Mouse (Mus musculus) MEL (cell line): Measurements from ENCODE around the gene Maml2. TPM values are rescaled to one million over a fixed set of nuclear protein-coding genes. Genes with fewer than 3 reads are reported as not detected.

ENCODE experiments used
- DNase-seq: peaks from one replicate; pipeline ENCODE4 v3.0.0; 2011; ENCODE audit warnings: low read depth, low spot score
- H3K27ac ChIP-seq: 2 replicates; pipeline ENCODE4 v1.5.1; 2012; ENCODE audit warnings: low read depth, mild to moderate bottlenecking, control low read depth, low read length, moderate library complexity; ENCODE audit not compliant: control insufficient read depth
- H3K27me3 ChIP-seq, 2 experiments: fragments of 150-350 bp in 1 of 2; sonication (generic) in 1 of 2; 2 replicates each; pipeline ENCODE4 v1.6.1; 2012; ENCODE audit warnings: low read length in 2 of 2, mild to moderate bottlenecking in 2 of 2, improper control_type of control experiment in 1 of 2, moderate library complexity in 1 of 2; ENCODE audit not compliant: insufficient read depth in 2 of 2, control insufficient read depth in 1 of 2
- H3K36me3 ChIP-seq, 2 experiments: 2 replicates each; pipeline ENCODE4 v1.6.1; 2012 to 2014; ENCODE audit warnings: low read length in 2 of 2, improper control_type of control experiment in 1 of 2, inconsistent platforms in 1 of 2, mild to moderate bottlenecking in 1 of 2; ENCODE audit not compliant: insufficient read depth in 2 of 2, control insufficient read depth in 1 of 2
- H3K4me1 ChIP-seq, 2 experiments: fragments of 150-350 bp in 1 of 2; sonication (generic) in 1 of 2; 2 replicates each; pipeline ENCODE4 v1.6.1; 2012; ENCODE audit warnings: low read length in 2 of 2, improper control_type of control experiment in 1 of 2, mild to moderate bottlenecking in 1 of 2; ENCODE audit not compliant: insufficient read depth in 2 of 2, control insufficient read depth in 1 of 2
- H3K4me3 ChIP-seq, 2 experiments: fragments of 150-350 bp in 1 of 2; sonication (generic) in 1 of 2; 2 replicates each; pipeline ENCODE4 v1.5.1; 2012; ENCODE audit warnings: low read depth in 2 of 2, low read length in 2 of 2, mild to moderate bottlenecking in 2 of 2, moderate library complexity in 2 of 2, control low read depth in 1 of 2, improper control_type of control experiment in 1 of 2; ENCODE audit not compliant: control insufficient read depth in 1 of 2, insufficient read depth in 1 of 2
- H3K79me2 ChIP-seq: 2 replicates; pipeline ENCODE4 v1.6.1; 2012; ENCODE audit warnings: mild to moderate bottlenecking, low read length, moderate library complexity; ENCODE audit not compliant: control insufficient read depth, poor library complexity, insufficient read depth
- H3K9ac ChIP-seq: 2 replicates; pipeline ENCODE4 v1.6.1; 2012; ENCODE audit warnings: low read depth, mild to moderate bottlenecking, control low read depth, low read length, moderate library complexity; ENCODE audit not compliant: control insufficient read depth, poor library complexity, severe bottlenecking
- H3K9me3 ChIP-seq: fragments of 150-350 bp; sonication (generic); replicated peaks from 2 replicates; pipeline ENCODE4 v1.6.1; 2012; ENCODE audit warnings: mild to moderate bottlenecking, low read length, improper control_type of control experiment, moderate library complexity; ENCODE audit not compliant: insufficient read depth
- BHLHE40 ChIP-seq: IDR thresholded peaks from 2 replicates; pipeline ENCODE4 v1.6.1; 2012; ENCODE audit warnings: low read depth, mild to moderate bottlenecking, inconsistent platforms, low read length, improper control_type of control experiment, borderline replicate concordance
- CHD1 ChIP-seq: IDR thresholded peaks from 2 replicates; pipeline ENCODE4 v1.6.1; 2012; ENCODE audit warnings: low read depth, mild to moderate bottlenecking, inconsistent platforms, low read length, improper control_type of control experiment
- CHD2 ChIP-seq: IDR thresholded peaks from 2 replicates; pipeline ENCODE4 v1.6.1; 2011; ENCODE audit warnings: low read length, improper control_type of control experiment
- CTCF ChIP-seq, 3 experiments: IDR thresholded peaks in 2 of 3; conservative IDR thresholded peaks in 1 of 3; 2 replicates each; pipeline ENCODE4 v1.5.1; 2011 to 2012; ENCODE audit warnings: low read length in 3 of 3, low read depth in 2 of 3, mild to moderate bottlenecking in 2 of 3, improper control_type of control experiment in 1 of 3, inconsistent platforms in 1 of 3, mixed read lengths in 1 of 3, moderate library complexity in 1 of 3; ENCODE audit not compliant: control insufficient read depth in 1 of 3, insufficient read depth in 1 of 3, poor library complexity in 1 of 3, severe bottlenecking in 1 of 3
- E2F4 ChIP-seq: IDR thresholded peaks from 2 replicates; pipeline ENCODE4 v1.6.1; 2011; ENCODE audit warnings: low read depth, low read length, improper control_type of control experiment, borderline replicate concordance
- ELF1 ChIP-seq: IDR thresholded peaks from 2 replicates; pipeline ENCODE4 v1.6.1; 2014; ENCODE audit warnings: low read depth, mild to moderate bottlenecking, inconsistent platforms, low read length, improper control_type of control experiment, moderate library complexity
- ETS1 ChIP-seq: IDR thresholded peaks from 2 replicates; pipeline ENCODE4 v1.6.1; 2012; ENCODE audit warnings: low read depth, mild to moderate bottlenecking, inconsistent platforms, low read length, improper control_type of control experiment, moderate library complexity
- GABPA ChIP-seq: IDR thresholded peaks from 2 replicates; pipeline ENCODE4 v1.6.1; 2012; ENCODE audit warnings: low read depth, mild to moderate bottlenecking, inconsistent platforms, low read length, improper control_type of control experiment, moderate library complexity
- GATA1 ChIP-seq: IDR thresholded peaks from 2 replicates; pipeline ENCODE4 v1.6.1; 2011; ENCODE audit warnings: low read depth, low read length, improper control_type of control experiment
- HCFC1 ChIP-seq: IDR thresholded peaks from 2 replicates; pipeline ENCODE4 v1.6.1; 2012; ENCODE audit warnings: low read depth, mild to moderate bottlenecking, inconsistent platforms, low read length, improper control_type of control experiment, moderate library complexity
- JUND ChIP-seq: IDR thresholded peaks from 2 replicates; pipeline ENCODE4 v1.6.1; 2011; ENCODE audit warnings: low read depth, mild to moderate bottlenecking, improper control_type of control experiment, low read length
- KAT2A ChIP-seq: conservative IDR thresholded peaks from 2 replicates; pipeline ENCODE4 v1.6.1; 2012; ENCODE audit warnings: low read depth, low read length, improper control_type of control experiment, inconsistent platforms
- MAFK ChIP-seq: IDR thresholded peaks from 2 replicates; pipeline ENCODE4 v1.6.1; 2011; ENCODE audit warnings: low read depth, mild to moderate bottlenecking, low read length, improper control_type of control experiment, borderline replicate concordance
- MAX ChIP-seq: IDR thresholded peaks from 2 replicates; pipeline ENCODE4 v1.6.1; 2011; ENCODE audit warnings: low read length, improper control_type of control experiment
- MAZ ChIP-seq: IDR thresholded peaks from 2 replicates; pipeline ENCODE4 v1.6.1; 2012; ENCODE audit warnings: low read depth, mild to moderate bottlenecking, inconsistent platforms, low read length, improper control_type of control experiment
- MEF2A ChIP-seq: IDR thresholded peaks from 2 replicates; pipeline ENCODE4 v1.6.1; 2014; ENCODE audit warnings: low read depth, mild to moderate bottlenecking, inconsistent platforms, low read length, improper control_type of control experiment; ENCODE audit not compliant: poor library complexity, insufficient replicate concordance, severe bottlenecking; ENCODE audit errors: extremely low read depth
- MXI1 ChIP-seq: IDR thresholded peaks from 2 replicates; pipeline ENCODE4 v1.6.1; 2011; ENCODE audit warnings: mild to moderate bottlenecking, low read depth, low read length, improper control_type of control experiment
- MYB ChIP-seq: IDR thresholded peaks from 2 replicates; pipeline ENCODE4 v1.6.1; 2011; ENCODE audit warnings: mild to moderate bottlenecking, low read depth, low read length, improper control_type of control experiment
- MYC ChIP-seq: IDR thresholded peaks from 2 replicates; pipeline ENCODE4 v1.6.1; 2011; ENCODE audit warnings: low read depth, mild to moderate bottlenecking, low read length, improper control_type of control experiment, moderate library complexity
- NELFE ChIP-seq: IDR thresholded peaks from 2 replicates; pipeline ENCODE4 v1.6.1; 2011; ENCODE audit warnings: low read depth, low read length, improper control_type of control experiment
- NRF1 ChIP-seq: IDR thresholded peaks from 2 replicates; pipeline ENCODE4 v1.6.1; 2014; ENCODE audit warnings: low read depth, mild to moderate bottlenecking, inconsistent platforms, low read length, improper control_type of control experiment, moderate library complexity; ENCODE audit not compliant: poor library complexity, insufficient read depth, severe bottlenecking
- POLR2A ChIP-seq, 2 experiments: IDR thresholded peaks; 2 replicates each; pipeline ENCODE4 v1.6.1; 2011 to 2012; ENCODE audit warnings: low read length in 2 of 2, mild to moderate bottlenecking in 2 of 2, control low read depth in 1 of 2, improper control_type of control experiment in 1 of 2, low read depth in 1 of 2, moderate library complexity in 1 of 2; ENCODE audit not compliant: control insufficient read depth in 1 of 2, insufficient read depth in 1 of 2, poor library complexity in 1 of 2
- POLR2AphosphoS2 ChIP-seq: IDR thresholded peaks from 2 replicates; pipeline ENCODE4 v1.6.1; 2011; ENCODE audit warnings: low read length, improper control_type of control experiment
- POLR2AphosphoS5 ChIP-seq: IDR thresholded peaks from 2 replicates; pipeline ENCODE4 v1.6.1; 2012; ENCODE audit warnings: low read depth, borderline replicate concordance, mild to moderate bottlenecking, inconsistent platforms, low read length, moderate library complexity, mixed read lengths
- RAD21 ChIP-seq: IDR thresholded peaks from 2 replicates; pipeline ENCODE4 v1.6.1; 2011; ENCODE audit warnings: mild to moderate bottlenecking, low read depth, low read length, improper control_type of control experiment
- RCOR1 ChIP-seq: IDR thresholded peaks from 2 replicates; pipeline ENCODE4 v1.6.1; 2012; ENCODE audit warnings: low read depth, mild to moderate bottlenecking, inconsistent platforms, low read length, improper control_type of control experiment
- SIN3A ChIP-seq: IDR thresholded peaks from 2 replicates; pipeline ENCODE4 v1.6.1; 2012; ENCODE audit warnings: low read length, improper control_type of control experiment, inconsistent platforms
- TAL1 ChIP-seq: IDR thresholded peaks from 2 replicates; pipeline ENCODE4 v1.6.1; 2012; ENCODE audit warnings: mild to moderate bottlenecking, inconsistent platforms, low read length, moderate library complexity, mixed read lengths
- TBP ChIP-seq: IDR thresholded peaks from 2 replicates; pipeline ENCODE4 v1.8.0; 2011; ENCODE audit warnings: low read depth, low read length, improper control_type of control experiment
- TCF12 ChIP-seq: IDR thresholded peaks from 2 replicates; pipeline ENCODE4 v1.6.1; 2014; ENCODE audit warnings: low read depth, mild to moderate bottlenecking, inconsistent platforms, low read length, improper control_type of control experiment, moderate library complexity
- UBTF ChIP-seq: IDR thresholded peaks from 2 replicates; pipeline ENCODE4 v1.6.1; 2012; ENCODE audit warnings: low read depth, mild to moderate bottlenecking, inconsistent platforms, low read length, improper control_type of control experiment, moderate library complexity, borderline replicate concordance; ENCODE audit not compliant: insufficient read depth
- USF1 ChIP-seq: IDR thresholded peaks from 2 replicates; pipeline ENCODE4 v1.6.1; 2014; ENCODE audit warnings: low read depth, mild to moderate bottlenecking, inconsistent platforms, low read length, improper control_type of control experiment, moderate library complexity
- USF2 ChIP-seq, 2 experiments: IDR thresholded peaks; 2 replicates each; pipeline ENCODE4 v1.6.1; 2011 to 2012; ENCODE audit warnings: improper control_type of control experiment in 2 of 2, low read length in 2 of 2, borderline replicate concordance in 1 of 2, inconsistent platforms in 1 of 2, low read depth in 1 of 2, mild to moderate bottlenecking in 1 of 2; ENCODE audit not compliant: insufficient read depth in 1 of 2
- ZC3H11A ChIP-seq: IDR thresholded peaks from 2 replicates; pipeline ENCODE4 v1.6.1; 2012; ENCODE audit warnings: low read depth, mild to moderate bottlenecking, inconsistent platforms, low read length, improper control_type of control experiment
- ZKSCAN1 ChIP-seq: IDR thresholded peaks from 2 replicates; pipeline ENCODE4 v1.6.1; 2012; ENCODE audit warnings: low read depth, mild to moderate bottlenecking, inconsistent platforms, low read length, improper control_type of control experiment, moderate library complexity
- ZMIZ1 ChIP-seq: IDR thresholded peaks from 2 replicates; pipeline ENCODE4 v1.6.1; 2012; ENCODE audit warnings: low read depth, mild to moderate bottlenecking, inconsistent platforms, low read length, improper control_type of control experiment, moderate library complexity
- ZNF384 ChIP-seq: IDR thresholded peaks from 2 replicates; pipeline ENCODE4 v1.6.1; 2012; ENCODE audit warnings: low read depth, mild to moderate bottlenecking, inconsistent platforms, low read length, improper control_type of control experiment
- polyA plus RNA-seq, 2 experiments: library from polyadenylated mRNA; stranded (reverse) in 1 of 2; unstranded in 1 of 2; fragments of >175 nt in 1 of 2; fragments of >200 nt in 1 of 2; gene quantifications; 2 replicates each; pipeline versions ENCODE4 v1.2.1 to v1.2.4; 2012; ENCODE audit warnings: low replicate concordance in 2 of 2, low read depth in 1 of 2; ENCODE audit not compliant: insufficient read length in 2 of 2, insufficient read depth in 1 of 2, missing spikeins in 1 of 2
- total RNA-seq: library from RNA; depleted of rRNA; stranded (reverse); fragments of 300-350 nt; gene quantifications from 2 replicates; pipeline ENCODE4 v1.2.3, GENCODE M21; 2012

Gene Maml2
- total and polyA plus RNA-seq, 3 experiments = 0.08 to 0.47 TPM; not detected in 1

- peak; percentile 62 for DNase-seq
- Histone ChIP-seq H3K27me3 (no peaks in the 10 kb centered on the region), H3K36me3 (peaks cover 0 to 34% of the 10 kb centered on the region in 2 experiments; a peak in 2 of 4 replicates), H3K27ac (peak overlapping the region; percentile 46; the same call in 1 of the 2 replicates), H3K79me2 (no peaks in the 10 kb centered on the region), H3K4me3 (no peak overlapping the region), H3K9me3 (no peaks in the 10 kb centered on the region), H3K9ac (no peak overlapping the region), H3K4me1 (peaks cover 6 to 28% of the 10 kb centered on the region in 2 experiments)
- no peak for TF ChIP-seq UBTF
- peak; percentile 90 for TF ChIP-seq ZNF384
- TF ChIP-seq E2F4 = no peak; the same call in 1 of the 2 replicates
- no peak for TF ChIP-seq MAX
- no peak for TF ChIP-seq TAL1
- no peak for TF ChIP-seq KAT2A
- peak; percentile 61; the same call in 1 of the 2 replicates for TF ChIP-seq HCFC1
- TF ChIP-seq ZMIZ1 = no peak
- no peak for TF ChIP-seq USF2 (IDR thresholded peaks at IDR 0.05; ENCODE audit: borderline replicate concordance in 1 of 2, insufficient read depth in 1 of 2, low read depth in 1 of 2, low read length in 2 of 2)
- no peak for TF ChIP-seq CTCF (IDR thresholded peaks at IDR 0.05 in 2 of 3, conservative IDR thresholded peaks at IDR 0.05 in 1 of 3; ENCODE audit: control insufficient read depth in 1 of 3, insufficient read depth in 1 of 3, low read depth in 2 of 3, low read length in 3 of 3, poor library complexity in 1 of 3, severe bottlenecking in 1 of 3)
- TF ChIP-seq MAZ = peak; percentile 71; the same call in 1 of the 2 replicates
- peak; percentile 85 for TF ChIP-seq SIN3A
- peak; percentile 73 for TF ChIP-seq TCF12
- TF ChIP-seq ETS1 = peak; percentile 84
- no peak for TF ChIP-seq NELFE
- no peak for TF ChIP-seq BHLHE40
- peak; percentile 95 for TF ChIP-seq GATA1
- no peak for TF ChIP-seq POLR2A (IDR thresholded peaks at IDR 0.05; ENCODE audit: control insufficient read depth in 1 of 2, insufficient read depth in 1 of 2, low read depth in 1 of 2, low read length in 2 of 2, poor library complexity in 1 of 2)
- no peak for TF ChIP-seq POLR2AphosphoS2
- no peak for TF ChIP-seq CHD2
- TF ChIP-seq MYB = peak; percentile 86
- no peak for TF ChIP-seq USF1
- TF ChIP-seq TBP = no peak
- no peak for TF ChIP-seq ZKSCAN1
- 0 out of 2 replicates have a peak, but pooled peaks have one; percentile 5 for TF ChIP-seq ZC3H11A
- TF ChIP-seq JUND = no peak
- no peak for TF ChIP-seq NRF1
- no peak; the same call in 1 of the 2 replicates for TF ChIP-seq MYC
- TF ChIP-seq MEF2A = peak; percentile 8; the same call in 1 of the 2 replicates
- TF ChIP-seq POLR2AphosphoS5 = no peak
- TF ChIP-seq GABPA = no peak
- peak; percentile 89 for TF ChIP-seq RCOR1
- TF ChIP-seq MAFK = peak; percentile 75; the same call in 1 of the 2 replicates
- no peak for TF ChIP-seq CHD1
- no peak; the same call in none of the 2 replicates for TF ChIP-seq MXI1
- no peak for TF ChIP-seq RAD21
- TF ChIP-seq ELF1 = no peak
Observed at GRCm38 (mm10) chr9:13260980-13261379, 36.8 kb upstream of the Maml2 start.
